Mouse (Mus musculus): Measurements from ENCODE around the gene Usp18.

DNA sequence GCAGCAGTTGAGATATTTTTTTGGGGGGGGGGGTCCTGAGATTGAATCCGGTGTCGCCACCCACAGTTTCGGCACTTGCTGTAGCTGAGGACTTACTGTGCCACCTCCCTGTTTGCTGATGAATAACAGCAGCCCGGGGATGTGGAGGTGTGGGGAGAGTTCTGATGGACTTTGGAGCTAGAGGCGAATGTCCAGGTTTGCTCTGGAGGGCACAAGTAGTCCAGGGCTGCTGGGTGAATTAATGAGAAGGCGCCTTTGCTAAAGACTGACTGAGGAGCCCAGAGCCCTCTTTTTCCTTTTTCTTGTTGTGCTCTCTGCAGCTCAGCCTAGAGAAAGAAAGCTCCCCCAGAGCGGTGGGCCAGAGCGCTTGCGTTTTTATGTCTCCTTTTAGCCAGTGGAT lies 58.9 kb downstream of the Usp18 start:
- TF ChIP-seq CTCF (IDR thresholded peaks at IDR 0.05; ENCODE audit: low read depth, low read length) (no peak), POLR2A (IDR thresholded peaks at IDR 0.05; ENCODE audit: borderline replicate concordance, low read depth, low read length) (no peak)

Data from bone marrow macrophage, adult 2 months (primary cell).